Mouse (Mus musculus) left cerebral cortex, adult 11 months (tissue): ENCODE measurements around the gene Gnaq.

Experiments used
- DNase-seq: peaks from one replicate; pipeline ENCODE4 v3.0.0; 2022; ENCODE audit warnings: low spot score

Gene Gnaq

DNA sequence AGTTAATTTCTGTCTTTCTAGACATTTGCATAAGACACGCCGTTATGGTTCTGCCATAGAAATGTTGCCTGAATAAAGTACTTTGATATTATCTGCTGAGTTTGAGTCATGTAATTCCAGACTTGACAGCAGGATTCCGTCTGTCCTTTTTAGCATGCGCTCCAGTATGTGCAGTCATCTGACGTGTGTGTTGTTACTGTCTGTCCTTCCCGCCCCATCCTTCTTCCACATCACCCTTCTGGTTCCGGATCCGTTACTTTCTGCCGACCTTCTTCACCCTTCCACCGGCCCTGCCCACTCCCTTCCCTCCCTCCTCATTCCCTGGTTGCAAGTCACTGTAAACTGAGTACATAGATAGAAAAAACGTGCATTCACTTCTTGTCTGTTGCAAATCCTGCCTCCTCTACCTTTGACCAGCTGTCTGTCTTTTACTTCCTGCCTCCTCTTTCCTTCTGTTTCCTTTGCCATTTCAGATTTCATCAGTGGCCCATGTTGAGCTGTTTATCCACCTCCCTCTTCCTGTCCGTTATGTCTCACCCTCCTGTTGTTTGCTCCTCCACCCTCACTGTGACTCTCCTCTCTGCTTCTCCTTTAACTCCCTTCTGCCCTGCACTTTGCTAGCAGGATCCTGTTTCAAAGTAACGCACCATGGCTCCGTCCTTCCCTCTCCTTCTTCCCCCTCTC, 185.6 kb downstream of the Gnaq start:
- no peak for DNase-seq

DNA sequence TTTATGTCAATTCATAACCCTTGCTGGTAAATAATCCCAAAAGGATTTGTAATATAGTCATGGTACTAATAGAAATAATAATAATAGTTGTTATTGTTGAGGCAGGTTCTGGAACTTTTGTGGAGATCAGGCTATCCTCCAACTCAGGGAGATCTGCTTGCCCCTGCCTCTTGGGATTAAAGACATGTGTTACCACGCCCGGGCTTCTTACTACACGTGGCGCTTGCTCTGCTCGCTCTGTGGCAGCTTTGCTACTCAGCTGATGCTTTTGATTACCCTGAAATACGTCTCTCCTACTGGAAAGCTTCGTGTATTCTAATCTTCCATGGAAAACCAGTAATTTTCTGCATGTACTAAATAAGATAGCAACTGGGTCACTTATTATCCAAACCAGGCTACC, 187.4 kb downstream of the Gnaq start:
- DNase-seq, result no peak

DNA sequence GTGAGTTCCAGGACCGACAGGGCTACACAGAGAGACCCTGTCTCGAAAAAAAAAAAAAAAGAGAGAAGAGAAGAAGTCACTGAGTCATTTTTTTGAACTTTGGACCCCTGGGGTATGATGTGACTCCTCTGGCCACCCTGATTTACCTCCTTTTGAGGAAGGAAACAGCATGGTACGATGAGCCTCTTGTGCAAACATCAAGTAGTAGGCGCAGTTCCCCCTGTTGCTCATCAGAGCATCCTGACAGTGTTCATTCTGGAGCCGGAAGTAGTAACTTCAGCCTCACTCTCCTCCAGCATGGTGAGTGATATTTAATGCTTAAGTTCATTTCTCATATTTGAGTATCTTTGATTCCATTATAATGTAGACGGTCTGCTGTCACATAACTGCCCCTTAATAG, 190.4 kb downstream of the Gnaq start:
- no peak for DNase-seq

DNA sequence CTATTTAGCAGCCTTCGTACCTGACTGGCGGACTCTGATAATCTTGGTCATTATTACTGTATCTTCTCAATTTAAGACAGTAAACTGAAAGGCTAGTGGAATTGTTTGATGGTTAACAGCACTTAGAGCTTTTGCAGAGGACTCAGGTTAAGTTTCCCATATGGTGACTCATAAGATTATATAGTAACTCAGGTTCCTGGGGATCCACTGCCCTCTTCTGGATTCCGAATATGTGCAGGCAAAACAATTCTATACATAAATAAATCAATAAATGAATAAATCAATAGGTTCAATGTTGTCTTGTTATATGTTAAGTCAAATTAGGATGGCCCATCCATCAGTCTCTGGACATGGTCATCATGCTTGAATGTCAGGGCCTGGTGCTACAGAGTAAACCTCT, 191.6 kb downstream of the Gnaq start:
- DNase-seq, result no peak

DNA sequence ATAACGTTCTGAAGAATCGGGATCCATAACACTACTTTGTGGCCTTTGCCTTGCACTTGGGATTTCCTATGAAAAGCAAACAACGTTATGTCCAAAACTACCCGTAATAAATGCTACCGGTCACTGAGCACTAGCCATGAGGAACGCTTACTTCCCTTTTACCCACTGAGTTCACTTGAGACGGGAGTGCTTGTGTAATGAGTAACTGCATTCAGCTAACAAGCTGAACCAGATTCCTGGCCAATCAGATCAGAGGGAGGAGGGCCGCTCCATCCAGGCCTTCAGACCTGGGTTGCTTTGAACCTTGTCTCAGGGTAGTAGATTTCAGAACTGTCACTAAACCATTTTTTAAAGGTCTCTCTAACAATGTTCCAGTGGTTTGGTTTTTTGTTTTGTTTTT, 193.3 kb downstream of the Gnaq start:
- DNase-seq, result no peak

DNA sequence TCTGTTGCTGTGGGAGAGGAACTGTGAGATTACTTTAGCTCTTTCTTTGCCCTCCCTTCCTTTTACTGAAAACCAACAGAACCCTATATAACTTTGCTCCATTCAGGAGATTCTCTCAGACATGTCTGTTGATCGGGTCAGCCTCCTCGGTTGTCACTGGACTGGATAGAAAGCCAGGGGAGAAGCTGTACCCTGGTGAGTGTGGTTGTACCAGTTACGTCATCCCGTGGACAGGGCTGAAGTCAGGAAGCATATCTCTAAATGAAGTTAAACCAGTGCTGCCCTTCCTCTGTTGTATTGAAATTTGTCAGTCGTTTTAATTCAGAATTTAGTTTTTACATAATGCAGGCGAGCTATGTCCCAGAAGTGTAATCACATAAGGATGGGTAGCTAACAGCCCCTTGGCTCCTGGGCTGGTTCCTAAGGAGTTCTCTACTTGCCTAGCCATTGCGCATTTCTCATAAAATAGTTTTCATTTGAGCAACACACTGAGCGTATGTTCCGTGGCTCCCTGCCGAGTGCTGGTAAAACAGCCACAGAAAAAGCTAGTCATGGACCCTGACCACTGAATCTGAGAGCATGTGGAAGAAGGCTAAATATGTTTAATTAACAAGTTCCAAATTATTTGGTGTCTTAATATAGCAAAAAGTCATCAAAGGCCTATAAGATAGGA, 194.9 kb downstream of the Gnaq start:
- DNase-seq, result no peak

DNA sequence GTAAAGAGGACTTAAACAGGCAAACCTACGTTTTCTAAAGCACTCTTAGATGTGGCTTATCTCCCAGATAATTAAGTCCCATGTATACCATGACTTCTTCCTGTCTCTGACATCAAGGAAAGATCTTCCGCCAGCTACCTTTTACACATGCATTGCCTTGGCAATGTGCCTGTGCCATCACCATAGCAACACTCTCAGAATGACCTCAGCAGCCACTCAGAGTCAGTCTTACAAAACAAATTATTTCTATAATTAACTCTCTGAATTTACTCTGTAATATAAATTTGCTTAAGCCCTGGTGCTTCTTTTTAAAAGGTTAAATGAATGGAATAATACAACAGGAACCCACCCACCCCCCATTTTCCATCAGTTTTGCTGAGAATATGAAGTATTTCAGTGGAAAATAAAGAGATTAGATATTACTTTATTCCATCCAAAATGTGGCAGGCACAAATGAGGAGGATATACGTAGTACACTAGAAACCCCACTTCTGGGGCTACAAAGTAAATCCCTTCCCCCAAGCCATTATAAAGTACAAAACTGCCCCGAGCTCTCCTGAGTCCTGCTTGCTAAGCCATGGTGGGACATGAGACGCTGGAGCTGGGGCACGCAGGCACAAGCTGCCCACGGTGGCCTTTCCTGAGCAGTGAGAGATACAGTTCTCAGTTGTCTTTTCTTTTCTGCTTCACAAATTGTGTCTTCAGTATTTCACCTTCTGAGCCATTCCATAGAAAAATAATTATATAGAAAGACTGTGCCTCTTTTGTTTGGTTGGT, 195.6 kb downstream of the Gnaq start:
- peak; percentile 51 for DNase-seq

DNA sequence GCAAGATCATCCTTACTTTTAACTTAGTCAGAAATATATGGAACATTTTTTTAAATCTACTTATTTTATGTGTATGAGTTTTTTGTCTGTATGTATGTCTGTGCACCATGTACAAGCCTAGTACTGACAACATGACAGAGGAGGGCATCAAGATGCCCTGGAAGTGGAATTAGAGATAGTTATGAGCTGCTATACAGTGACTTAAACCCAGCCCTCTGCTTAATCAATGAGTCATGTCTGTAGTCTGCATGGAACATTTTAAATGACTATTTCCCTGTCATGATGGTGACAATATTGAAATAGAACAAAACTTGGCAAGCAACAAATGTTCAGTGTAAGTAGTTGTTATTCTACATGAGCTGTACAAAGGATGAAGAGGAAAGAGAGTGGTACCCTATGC, 196.4 kb downstream of the Gnaq start:
- no peak for DNase-seq

DNA sequence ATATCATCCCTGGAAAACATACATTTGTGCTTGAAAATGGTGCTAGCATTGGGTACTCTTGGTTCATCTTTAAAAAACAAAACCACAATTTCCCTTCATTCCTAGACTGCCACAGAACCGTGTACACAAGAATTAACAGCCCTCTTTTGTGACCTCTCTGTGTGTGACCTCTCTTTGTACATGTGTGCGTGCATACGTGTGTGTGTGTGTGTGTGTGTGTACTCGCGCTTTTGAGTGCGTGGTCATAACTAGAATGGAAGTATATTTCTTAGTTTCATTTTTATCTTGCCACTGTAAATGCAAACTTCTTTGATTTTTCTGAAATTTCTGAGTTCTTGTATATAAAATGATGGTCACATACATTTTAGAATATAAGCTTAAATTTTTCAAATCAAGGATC, 197.0 kb downstream of the Gnaq start:
- DNase-seq, result no peak

DNA sequence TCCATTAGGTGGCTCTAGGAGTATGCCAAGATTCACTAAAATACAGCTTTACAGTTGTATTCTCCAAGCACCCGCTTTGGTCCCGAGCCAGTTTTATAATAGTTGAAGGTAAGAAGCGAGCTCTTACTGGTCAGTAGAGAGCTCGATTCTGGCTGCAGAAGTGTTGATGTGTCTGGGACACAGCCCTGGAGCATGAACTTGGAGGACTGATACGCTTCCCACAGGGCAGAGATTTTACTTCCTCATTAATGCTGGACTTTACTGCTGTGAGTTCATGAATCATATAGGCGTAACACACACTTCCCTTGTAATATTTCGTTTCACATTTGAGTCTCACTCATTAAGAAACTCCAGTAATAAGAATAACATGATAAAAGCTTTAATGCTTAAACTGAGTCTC, 197.5 kb downstream of the Gnaq start:
- no peak for DNase-seq

DNA sequence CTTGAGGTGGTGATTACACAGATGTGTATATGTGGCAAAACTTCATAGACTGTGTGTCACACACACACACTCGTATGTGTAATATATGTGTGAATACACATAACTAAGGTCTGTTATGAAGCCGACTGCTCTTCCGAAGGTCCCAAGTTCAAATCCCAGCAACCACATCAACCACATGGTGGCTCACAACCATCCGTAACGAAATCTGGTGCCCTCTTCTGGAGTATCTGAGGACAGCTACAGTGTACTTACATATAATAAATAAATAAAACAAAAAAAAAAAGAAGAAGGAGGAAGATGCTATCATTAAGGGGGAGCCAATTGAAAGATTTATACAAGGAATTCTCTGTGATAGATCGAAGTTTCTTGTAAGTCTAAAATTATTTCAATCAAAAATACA, 198.4 kb downstream of the Gnaq start:
- no peak for DNase-seq

DNA sequence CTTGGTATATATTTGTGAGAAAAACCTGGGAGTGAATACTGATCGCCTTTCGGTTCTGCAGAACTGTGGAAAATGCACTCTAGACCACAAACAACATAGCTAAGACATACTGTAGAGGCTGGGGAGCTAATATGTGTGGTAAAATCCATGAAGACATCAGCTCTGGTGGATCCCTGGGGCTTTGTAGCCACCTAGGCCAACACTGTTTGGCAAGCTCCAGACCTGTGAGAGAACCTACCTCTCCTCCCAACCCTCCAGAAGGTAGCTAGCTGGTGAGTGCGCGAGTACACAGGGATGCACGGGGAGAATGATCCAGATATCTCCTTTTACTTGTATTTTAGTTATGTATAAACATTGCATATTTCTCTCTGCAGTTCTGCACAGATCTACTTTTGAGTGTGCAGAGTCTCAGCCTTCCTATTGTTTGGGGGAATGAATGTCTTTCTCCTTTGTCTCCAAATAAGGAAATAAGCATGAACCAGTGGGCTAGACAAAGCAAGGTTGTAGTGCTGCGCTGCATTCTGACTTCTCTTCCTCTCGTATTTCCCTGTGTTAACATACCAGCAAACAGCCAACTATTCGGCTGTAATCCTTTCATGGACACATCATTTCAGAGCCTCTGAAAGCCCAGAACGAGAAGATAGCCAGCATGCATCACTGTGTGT, 205.4 kb downstream of the Gnaq start:
- DNase-seq, result no peak

DNA sequence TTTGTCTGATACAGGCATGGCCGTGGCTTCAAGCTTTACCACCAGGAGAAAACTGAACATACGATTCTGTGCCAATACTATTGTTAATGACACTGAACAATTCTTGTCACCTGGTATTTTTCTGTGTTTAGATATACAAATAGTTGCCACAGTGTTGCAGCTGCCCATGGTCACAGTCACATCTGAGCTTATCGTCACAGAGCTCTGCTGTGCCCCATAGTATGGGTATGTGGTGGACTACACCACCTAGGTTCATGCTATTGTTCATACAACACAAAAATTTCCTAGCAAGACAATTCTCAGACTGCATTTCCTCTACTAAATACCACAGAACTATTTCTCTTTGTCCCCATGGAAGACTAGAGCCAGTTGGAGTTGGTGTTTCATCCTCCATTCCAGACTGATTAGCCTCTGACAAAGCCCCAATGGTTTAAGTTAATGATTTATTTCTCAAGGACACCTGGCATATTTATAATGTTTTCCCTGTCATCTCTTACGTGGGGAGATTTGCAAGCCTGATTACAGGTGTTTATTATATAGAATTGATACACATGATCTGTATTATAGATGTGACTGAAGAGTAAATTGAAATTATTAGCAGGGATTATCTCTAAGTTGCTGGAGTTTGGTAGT, 207.4 kb downstream of the Gnaq start:
- DNase-seq, result no peak

DNA sequence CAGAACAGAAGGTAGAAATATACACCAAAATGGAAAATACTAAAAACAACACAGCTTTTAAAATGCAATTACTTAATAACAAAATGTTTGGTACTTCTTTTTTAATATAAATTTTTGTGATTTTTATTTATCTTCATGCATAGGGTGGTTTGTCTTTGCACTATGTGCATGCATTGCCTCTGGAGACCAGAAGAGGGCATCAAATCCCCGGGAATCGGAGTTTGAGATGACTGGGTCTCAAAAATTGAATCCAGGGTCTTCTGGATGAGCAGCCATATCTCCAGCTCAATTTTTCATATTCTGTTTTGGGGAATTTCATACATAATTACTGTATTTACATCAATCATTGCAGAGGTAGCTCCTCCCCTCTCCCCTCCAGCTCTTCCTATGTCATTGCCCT, 210.1 kb downstream of the Gnaq start:
- no peak for DNase-seq

DNA sequence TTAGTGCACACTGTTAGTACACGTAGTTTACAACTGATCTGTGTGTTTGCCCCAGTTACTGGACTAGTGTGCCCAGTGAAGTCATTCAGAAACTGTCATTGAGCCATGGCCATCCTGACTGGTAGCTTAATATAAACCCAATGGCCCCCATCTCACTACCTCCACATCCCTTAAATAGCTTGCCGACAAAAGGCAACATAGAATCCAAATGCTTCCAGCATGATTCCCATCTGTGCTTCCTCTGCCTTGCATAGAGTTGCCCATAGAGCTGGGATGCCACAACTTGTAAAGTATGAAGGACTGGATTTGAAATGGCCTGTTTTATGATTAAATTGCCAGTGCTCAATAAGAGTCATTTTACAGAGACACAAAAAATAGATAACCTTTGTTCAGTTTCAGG, 212.9 kb downstream of the Gnaq start:
- DNase-seq, result no peak

DNA sequence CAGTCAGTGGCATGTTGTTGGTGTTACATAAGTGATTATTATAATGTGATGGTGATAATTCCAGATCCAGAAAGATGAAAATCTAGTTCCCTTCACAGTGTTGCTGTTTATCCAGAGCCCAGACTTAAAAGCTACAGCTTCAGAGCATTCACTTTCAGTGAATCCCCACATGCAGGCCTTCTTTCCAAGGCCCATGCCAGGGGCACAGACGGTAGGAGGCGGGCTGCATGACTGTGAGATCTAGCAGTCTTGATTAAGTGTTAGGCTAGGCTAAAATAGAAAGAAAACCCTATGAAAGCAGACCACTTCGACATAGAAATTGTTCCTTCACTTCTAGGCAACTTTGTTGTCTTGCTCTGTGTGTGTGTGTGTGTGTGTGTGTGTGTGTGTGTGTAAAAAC, 214.4 kb downstream of the Gnaq start:
- no peak for DNase-seq

DNA sequence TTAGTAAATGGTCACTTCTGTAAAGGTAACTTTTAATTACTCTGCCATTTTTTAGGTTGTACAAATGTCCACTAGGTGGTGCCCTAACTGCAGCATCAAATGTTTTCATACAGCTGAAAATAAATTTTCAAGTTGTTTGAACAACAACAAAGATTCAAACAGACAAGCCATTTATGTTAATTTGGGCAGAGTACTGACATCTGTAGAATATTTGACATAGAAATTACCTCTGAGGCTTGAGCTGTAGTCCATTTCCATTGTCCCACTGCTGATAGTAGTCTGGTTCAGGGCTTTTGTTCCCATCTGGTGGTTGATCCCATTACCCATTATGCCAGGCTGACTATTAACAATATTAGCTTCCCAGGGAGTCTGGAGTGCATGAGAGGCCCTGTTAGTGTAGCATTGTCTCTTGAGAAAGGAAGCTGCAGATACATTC, 221.1 kb downstream of the Gnaq start:
- DNase-seq, result no peak

DNA sequence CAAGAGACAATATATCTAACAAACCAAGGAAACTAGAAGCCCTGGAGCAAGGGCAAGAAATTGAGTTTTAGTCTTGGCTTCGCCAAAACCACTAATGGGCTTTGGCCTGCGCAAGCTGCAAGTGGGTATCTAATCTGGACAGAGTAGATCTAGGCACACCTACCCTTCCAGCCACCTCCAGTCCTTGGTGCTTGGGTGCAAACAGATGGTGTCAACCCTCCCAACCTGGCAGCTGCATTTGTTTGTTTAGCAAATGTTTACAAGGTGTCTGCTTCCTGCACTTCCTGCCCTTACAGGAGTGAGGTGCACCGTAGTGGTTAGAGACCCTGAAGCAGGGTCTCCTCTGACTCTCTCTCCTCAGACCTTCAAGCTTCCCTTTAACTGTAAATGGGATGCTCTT, 225.5 kb downstream of the Gnaq start:
- DNase-seq, result no peak

DNA sequence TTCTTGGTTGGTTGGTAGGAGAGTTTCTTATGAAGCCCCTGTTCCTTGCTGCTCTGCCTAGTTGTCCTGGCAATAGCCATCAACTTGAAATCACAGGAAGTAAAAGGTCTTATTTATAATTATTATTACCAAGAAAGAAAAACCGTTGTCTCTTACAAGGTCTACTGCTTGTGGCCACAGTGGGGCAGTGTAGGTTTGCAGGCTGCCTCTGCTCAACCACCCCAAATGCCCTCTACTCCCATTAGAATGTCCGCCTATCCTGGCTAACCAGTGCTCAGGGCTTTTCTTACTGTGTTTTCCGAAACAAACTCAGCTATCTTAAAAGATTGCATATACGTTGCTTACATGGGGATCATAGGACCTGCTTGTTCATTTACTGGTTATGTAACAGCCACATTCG, 226.3 kb downstream of the Gnaq start:
- no peak for DNase-seq

DNA sequence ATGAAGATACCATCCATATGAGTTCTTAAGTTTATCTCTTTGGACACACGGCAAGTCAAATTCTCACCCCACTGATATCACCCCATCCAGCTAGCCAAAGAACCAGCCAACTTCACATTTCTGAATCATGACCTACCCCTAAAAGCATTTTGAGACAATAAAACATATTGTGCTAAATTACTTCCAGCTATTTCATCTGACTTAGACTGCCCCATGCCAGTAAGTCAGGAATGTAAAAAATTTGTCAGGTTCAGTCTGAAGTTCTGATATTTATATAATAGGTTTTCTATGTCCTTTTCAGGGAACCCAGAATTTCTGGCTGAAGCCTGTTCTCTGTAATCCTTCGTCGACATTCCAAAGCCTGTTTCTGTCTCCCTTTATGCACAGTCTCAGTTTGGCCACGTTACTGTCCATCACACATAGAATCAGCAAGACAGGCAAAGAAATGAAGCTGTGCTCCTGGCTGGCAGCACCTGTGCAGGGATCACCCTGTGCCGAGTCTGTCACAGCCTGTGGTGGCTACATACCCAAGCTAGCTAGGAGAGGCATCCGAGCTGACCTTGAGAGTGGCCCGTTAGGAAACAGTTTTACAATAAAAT, 233.9 kb downstream of the Gnaq start:
- DNase-seq, result no peak

DNA sequence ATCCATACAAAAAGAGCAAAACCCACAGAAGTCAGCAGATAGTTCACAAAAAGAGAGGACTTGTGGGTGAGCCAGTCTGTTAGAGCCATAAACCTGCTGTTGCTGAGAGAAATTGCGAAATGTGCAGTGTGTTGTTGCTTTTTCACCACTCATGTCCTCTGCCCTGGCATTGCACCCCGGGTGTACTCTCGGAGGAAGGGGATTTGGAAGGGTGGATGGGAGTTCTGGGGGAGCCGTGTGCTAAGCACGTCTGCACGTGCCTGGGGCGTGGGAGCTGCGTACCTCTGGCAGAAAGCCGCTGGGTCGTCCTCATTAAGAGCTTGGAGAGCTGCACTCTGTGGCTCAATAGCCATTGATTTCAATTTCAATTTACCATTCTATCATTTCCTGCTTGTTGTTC, 234.6 kb downstream of the Gnaq start:
- no peak for DNase-seq

DNA sequence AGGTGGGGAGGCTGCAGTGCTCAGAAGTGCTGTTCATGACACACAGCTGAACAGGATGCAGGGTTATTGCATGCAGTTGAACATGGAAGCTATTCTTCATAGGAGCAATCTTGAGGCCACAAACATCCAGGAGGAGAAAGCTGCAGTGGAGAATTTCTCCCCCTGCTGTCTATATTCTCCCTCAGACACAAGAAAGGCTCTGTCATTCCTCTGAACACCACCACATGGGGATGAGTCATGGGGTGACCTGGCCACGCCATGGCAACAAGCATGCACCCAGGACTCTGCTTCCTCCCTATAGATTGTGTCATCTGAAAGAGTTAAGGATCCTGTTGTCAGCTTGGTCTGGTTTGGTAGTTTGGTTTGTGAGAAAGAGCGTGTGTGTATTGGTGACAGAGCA, 239.0 kb downstream of the Gnaq start:
- no peak for DNase-seq
